Mouse (Mus musculus) MEL (cell line): ENCODE measurements around the gene Crcp.

Experiments used
- CTCF ChIP-seq, 3 experiments: IDR thresholded peaks in 2 of 3; conservative IDR thresholded peaks in 1 of 3; 2 replicates each; pipeline ENCODE4 v1.5.1; 2011 to 2012; ENCODE audit warnings: low read length in 3 of 3, low read depth in 2 of 3, mild to moderate bottlenecking in 2 of 3, improper control_type of control experiment in 1 of 3, inconsistent platforms in 1 of 3, mixed read lengths in 1 of 3, moderate library complexity in 1 of 3; ENCODE audit not compliant: control insufficient read depth in 1 of 3, insufficient read depth in 1 of 3, poor library complexity in 1 of 3, severe bottlenecking in 1 of 3
- JUND ChIP-seq: IDR thresholded peaks from 2 replicates; pipeline ENCODE4 v1.6.1; 2011; ENCODE audit warnings: low read depth, mild to moderate bottlenecking, improper control_type of control experiment, low read length
- MEF2A ChIP-seq: IDR thresholded peaks from 2 replicates; pipeline ENCODE4 v1.6.1; 2014; ENCODE audit warnings: low read depth, mild to moderate bottlenecking, inconsistent platforms, low read length, improper control_type of control experiment; ENCODE audit not compliant: poor library complexity, insufficient replicate concordance, severe bottlenecking; ENCODE audit errors: extremely low read depth
- MXI1 ChIP-seq: IDR thresholded peaks from 2 replicates; pipeline ENCODE4 v1.6.1; 2011; ENCODE audit warnings: mild to moderate bottlenecking, low read depth, low read length, improper control_type of control experiment
- POLR2A ChIP-seq, 2 experiments: IDR thresholded peaks; 2 replicates each; pipeline ENCODE4 v1.6.1; 2011 to 2012; ENCODE audit warnings: low read length in 2 of 2, mild to moderate bottlenecking in 2 of 2, control low read depth in 1 of 2, improper control_type of control experiment in 1 of 2, low read depth in 1 of 2, moderate library complexity in 1 of 2; ENCODE audit not compliant: control insufficient read depth in 1 of 2, insufficient read depth in 1 of 2, poor library complexity in 1 of 2
- RCOR1 ChIP-seq: IDR thresholded peaks from 2 replicates; pipeline ENCODE4 v1.6.1; 2012; ENCODE audit warnings: low read depth, mild to moderate bottlenecking, inconsistent platforms, low read length, improper control_type of control experiment
- SIN3A ChIP-seq: IDR thresholded peaks from 2 replicates; pipeline ENCODE4 v1.6.1; 2012; ENCODE audit warnings: low read length, improper control_type of control experiment, inconsistent platforms
- UBTF ChIP-seq: IDR thresholded peaks from 2 replicates; pipeline ENCODE4 v1.6.1; 2012; ENCODE audit warnings: low read depth, mild to moderate bottlenecking, inconsistent platforms, low read length, improper control_type of control experiment, moderate library complexity, borderline replicate concordance; ENCODE audit not compliant: insufficient read depth
- ZMIZ1 ChIP-seq: IDR thresholded peaks from 2 replicates; pipeline ENCODE4 v1.6.1; 2012; ENCODE audit warnings: low read depth, mild to moderate bottlenecking, inconsistent platforms, low read length, improper control_type of control experiment, moderate library complexity
- ZNF384 ChIP-seq: IDR thresholded peaks from 2 replicates; pipeline ENCODE4 v1.6.1; 2012; ENCODE audit warnings: low read depth, mild to moderate bottlenecking, inconsistent platforms, low read length, improper control_type of control experiment

GRCm38 (mm10) chr5:130033869-130034268 is 4.8 kb downstream of the Crcp start:
- TF ChIP-seq JUND (no peak), SIN3A (no peak), ZNF384 (no peak), ZMIZ1 (no peak), UBTF (no peak), MEF2A (no peak), CTCF (IDR thresholded peaks at IDR 0.05 in 2 of 3, conservative IDR thresholded peaks at IDR 0.05 in 1 of 3; ENCODE audit: control insufficient read depth in 1 of 3, insufficient read depth in 1 of 3, low read depth in 2 of 3, low read length in 3 of 3, poor library complexity in 1 of 3, severe bottlenecking in 1 of 3) (no peak), RCOR1 (no peak), MXI1 (no peak), POLR2A (IDR thresholded peaks at IDR 0.05; ENCODE audit: control insufficient read depth in 1 of 2, insufficient read depth in 1 of 2, low read depth in 1 of 2, low read length in 2 of 2, poor library complexity in 1 of 2) (no peak)
